Mouse (Mus musculus) midbrain, embryonic 11.5 days (tissue): ENCODE measurements at regions not wholly inside any gene's neighbourhood (a gene's known extent, or its start where the extent isn't known, plus 50 kb on each side); places are given as distances from the start of the nearest gene placed in this dataset.

ENCODE experiments used
- ATAC-seq: fragments of 200-750 bp; cut with Nextera tagmentation; 2 replicates; pipeline ENCODE4 v1.8.0; 2017; ENCODE audit warnings: moderate TSS enrichment, moderate library complexity; ENCODE audit not compliant: low FRiP score
- DNase-seq: peaks from one replicate; pipeline ENCODE4 v3.0.0; 2015; ENCODE audit warnings: low spot score; ENCODE audit errors: missing footprints
- H3K27ac ChIP-seq: fragments of 300-500 bp; sonication (generic); 2 replicates; pipeline ENCODE4 v1.5.1; 2014; ENCODE audit warnings: low read depth, low read length
- H3K27me3 ChIP-seq: fragments of 300-500 bp; sonication (generic); 2 replicates; pipeline ENCODE4 v1.6.1; 2014; ENCODE audit warnings: mild to moderate bottlenecking, low read length, moderate library complexity, mixed read lengths; ENCODE audit not compliant: control insufficient read depth, insufficient read depth
- H3K36me3 ChIP-seq: fragments of 300-500 bp; sonication (generic); 2 replicates; pipeline ENCODE4 v1.6.1; 2014; ENCODE audit warnings: mild to moderate bottlenecking, low read length, moderate library complexity, mixed read lengths; ENCODE audit not compliant: control insufficient read depth, insufficient read depth
- H3K4me1 ChIP-seq: fragments of 300-500 bp; sonication (generic); 2 replicates; pipeline ENCODE4 v1.6.1; 2014; ENCODE audit warnings: low read length; ENCODE audit not compliant: control insufficient read depth, insufficient read depth
- H3K4me2 ChIP-seq: fragments of 300-500 bp; sonication (generic); 2 replicates; pipeline ENCODE4 v1.6.1; 2014; ENCODE audit warnings: mild to moderate bottlenecking, moderate library complexity
- H3K4me3 ChIP-seq: fragments of 300-500 bp; sonication (generic); 2 replicates; pipeline ENCODE4 v1.5.1; 2014; ENCODE audit warnings: low read depth, low read length
- H3K9ac ChIP-seq: fragments of 300-500 bp; sonication (generic); 2 replicates; pipeline ENCODE4 v1.6.1; 2014; ENCODE audit warnings: low read length
- H3K9me3 ChIP-seq: fragments of 300-500 bp; sonication (generic); 2 replicates; pipeline ENCODE4 v1.6.1; 2016; ENCODE audit warnings: low read length; ENCODE audit not compliant: control insufficient read depth
- WGBS: fragments of 180-500 bp; shearing (Covaris S2); extraction: QIAGEN DNeasy Blood & Tissue Kit; methylation state at CpG from one replicate; pipeline ENCODE4 v1.1.7; 2014; 5-methylcytosine and 5-hydroxymethylcytosine counted together

DNA sequence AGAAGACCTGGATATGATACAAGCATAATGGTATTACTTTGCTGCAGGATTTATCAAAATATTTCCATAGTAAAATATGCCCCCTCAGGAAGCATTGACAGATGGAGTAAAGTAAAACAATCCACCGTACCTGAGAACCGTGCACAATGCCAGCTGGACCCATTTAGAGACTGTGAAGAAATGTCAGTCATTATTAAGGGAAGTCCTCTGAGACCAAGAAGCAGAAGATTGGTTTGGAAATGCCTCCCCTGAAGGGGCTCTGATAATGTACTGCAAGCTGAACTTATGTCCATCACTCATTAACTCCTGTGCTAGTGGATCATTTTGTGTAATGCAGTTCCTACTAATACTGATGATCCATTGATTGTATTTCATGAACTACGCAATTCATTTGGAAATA is 1326.0 kb downstream of the Pcdh19 start:
- Histone ChIP-seq H3K9ac (no peak overlapping the region), H3K27me3 (no peaks in the 10 kb centered on the region), H3K27ac (no peak overlapping the region), H3K4me2 (no peak overlapping the region), H3K4me3 (no peak overlapping the region), H3K4me1 (no peaks in the 10 kb centered on the region), H3K36me3 (no peaks in the 10 kb centered on the region), H3K9me3 (no peaks in the 10 kb centered on the region)
- no peak for DNase-seq
- 87% methylated on average over 3 of the region's 3 CpGs for WGBS
- ATAC-seq: no peak

DNA sequence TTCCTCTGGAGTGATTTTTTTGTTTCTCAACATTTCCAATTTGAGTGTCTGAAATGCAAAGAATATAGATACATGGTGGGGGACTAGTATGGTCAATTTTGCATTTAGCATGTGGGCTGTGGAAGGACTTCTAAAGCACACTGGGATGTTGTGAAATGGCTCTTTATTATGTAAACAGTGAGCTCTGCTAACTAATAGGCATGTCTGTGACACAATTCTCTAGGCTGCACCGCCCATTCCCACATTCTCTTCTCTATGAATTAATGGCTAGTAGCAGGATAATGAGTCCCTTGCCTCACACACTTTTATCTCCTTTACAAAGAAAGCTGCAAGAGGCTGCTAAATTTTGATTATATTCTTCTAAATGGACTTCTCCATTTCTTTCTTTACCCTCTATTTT is 1339.0 kb downstream of the Pcdh19 start:
- Histone ChIP-seq H3K36me3 (no peaks in the 10 kb centered on the region), H3K9me3 (no peaks in the 10 kb centered on the region), H3K9ac (no peak overlapping the region), H3K27ac (no peak overlapping the region), H3K4me1 (no peaks in the 10 kb centered on the region), H3K4me2 (no peak overlapping the region), H3K4me3 (no peak overlapping the region), H3K27me3 (no peaks in the 10 kb centered on the region)
- no peak for DNase-seq
- WGBS: 50% methylated on average over 1 of the region's 1 CpGs
- ATAC-seq: peak; percentile 55; the same call in 1 of the 2 replicates
